Mouse (Mus musculus) left cerebral cortex, postnatal 25 days (tissue): Measurements from ENCODE around the gene Angptl2. TPM values are rescaled to one million over a fixed set of nuclear protein-coding genes. Genes with fewer than 3 reads are reported as not detected.

Source experiments
- DNase-seq, 2 experiments: peaks; one replicate each; pipeline ENCODE4 v3.0.0; 2022; ENCODE audit warnings: low spot score in 2 of 2, mixed read lengths in 1 of 2
- intact Hi-C: fragments of 180-260 bp; cut with DNase I; formaldehyde crosslinking; loops from one replicate; pipeline ENCODE4 v1.15.1; 2025
- total RNA-seq, 2 experiments: library from RNA; stranded (reverse); gene quantifications; 2 replicates each; pipeline ENCODE4 v1.2.3; 2021

Angptl2 gene
- total RNA-seq, 2 experiments from 2014 or later: 2.2 to 2.3 TPM

DNA sequence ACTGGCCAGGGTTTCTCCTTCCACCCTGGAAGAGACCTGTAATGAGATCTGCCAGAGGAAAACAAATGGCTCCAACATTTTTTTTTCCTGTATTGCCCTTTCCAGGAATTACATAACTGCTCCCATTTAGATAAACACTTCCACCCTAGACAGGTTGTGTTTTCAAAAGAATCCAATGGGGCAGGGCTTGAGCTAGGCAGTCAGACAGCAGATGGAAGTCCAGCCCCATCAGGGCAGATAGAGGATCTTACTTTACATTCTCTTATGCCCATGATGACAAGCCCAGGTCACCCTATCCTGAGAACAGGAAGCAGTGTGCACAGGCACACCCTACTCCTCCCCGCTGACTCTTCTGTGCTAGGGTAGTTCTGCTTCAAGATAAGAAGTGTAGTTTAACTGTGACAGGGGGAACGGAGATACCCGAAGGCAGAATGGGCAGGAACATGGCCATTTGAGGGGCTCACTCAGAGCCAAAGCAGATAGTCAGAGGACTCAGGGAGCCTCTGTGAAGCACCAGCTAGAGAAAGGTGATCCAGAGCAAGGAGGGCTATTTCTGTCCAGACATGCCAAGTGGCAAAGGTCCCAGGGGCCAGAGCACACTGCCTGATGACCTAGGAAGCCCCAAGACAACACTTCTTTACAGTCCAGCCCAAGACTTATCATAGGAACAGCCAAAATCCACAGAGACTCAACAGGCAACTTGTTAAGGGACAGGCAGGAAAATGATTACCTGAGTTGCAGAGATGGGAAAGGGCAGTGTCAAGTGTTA lies 41.1 kb downstream of the Angptl2 start:
- intact Hi-C loops: no loop called here
- no peak for DNase-seq

GRCm38 (mm10) chr2:33260772-33261171 lies 44.9 kb downstream of the Angptl2 start:
- peak; percentile 67 to 90 for DNase-seq
- intact Hi-C loops: no loop called here

GRCm38 (mm10) chr2:33261475-33261874 lies 45.6 kb downstream of the Angptl2 start:
- intact Hi-C loops: no loop called here
- no peak for DNase-seq

GRCm38 (mm10) chr2:33265793-33266192 lies 49.9 kb downstream of the Angptl2 start:
- intact Hi-C loops: loop anchor here (5.0 kb wide), 2 partner anchors 48 to 52 kb away; partner anchors contain the start of gene Angptl2
- DNase-seq: peak in 1 of 2 experiments; percentile 76

GRCm38 (mm10) chr2:33267075-33267474 lies 51.2 kb downstream of the Angptl2 start:
- intact Hi-C loops: loop anchor here (5.0 kb wide), 2 partner anchors 50 kb away; partner anchors contain the start of gene Angptl2
- no peak for DNase-seq

DNA sequence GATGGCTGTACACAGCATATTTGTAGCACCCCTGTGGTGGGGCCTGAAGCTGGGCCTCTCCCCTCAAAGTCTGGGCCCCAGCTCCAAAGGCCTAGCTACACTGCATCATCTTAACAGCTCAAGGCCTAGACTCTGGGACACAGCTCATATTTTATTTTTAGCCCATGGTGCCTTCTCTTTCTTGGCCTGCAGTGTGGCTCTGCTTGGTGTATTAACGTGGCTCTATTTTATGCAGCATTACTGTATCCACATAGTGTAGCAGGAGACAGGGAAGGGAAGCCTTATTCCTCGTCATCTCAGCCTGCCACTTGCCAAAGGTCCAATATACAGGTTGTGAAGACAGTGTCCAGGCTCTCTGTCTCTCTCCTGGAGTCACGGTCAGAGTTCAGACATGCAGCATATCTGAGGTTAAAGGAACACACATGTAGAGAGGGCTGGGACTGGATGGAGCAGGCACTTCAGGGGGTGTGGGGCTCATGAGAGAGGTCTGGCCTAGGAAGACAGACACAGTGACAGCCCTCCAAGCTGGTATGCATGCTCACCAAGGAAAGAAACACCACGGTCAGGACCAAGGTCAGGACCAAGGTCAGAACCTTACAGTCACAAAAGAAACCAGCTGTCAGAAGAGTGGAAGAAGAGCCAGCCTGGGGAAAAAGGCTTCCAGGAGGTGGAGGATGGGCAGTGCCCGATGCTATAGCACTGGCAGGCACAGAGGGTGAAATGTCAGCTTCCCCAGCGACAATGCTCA lies 52.7 kb downstream of the Angptl2 start:
- DNase-seq: no peak
- intact Hi-C loops: loop anchor here (5.0 kb wide), 2 partner anchors 49 to 51 kb away; partner anchors contain the start of gene Angptl2

- intact Hi-C loops: loop anchor here (5.0 kb wide), 2 partner anchors 48 to 52 kb away; partner anchors contain the start of gene Angptl2
- no peak for DNase-seq
These were observed 53.2 kb downstream of the Angptl2 start for GRCm38 (mm10) chr2:33269132-33269493.

GRCm38 (mm10) chr2:33270569-33270968 lies 54.7 kb downstream of the Angptl2 start:
- intact Hi-C loops: no loop called here
- no peak for DNase-seq

DNA sequence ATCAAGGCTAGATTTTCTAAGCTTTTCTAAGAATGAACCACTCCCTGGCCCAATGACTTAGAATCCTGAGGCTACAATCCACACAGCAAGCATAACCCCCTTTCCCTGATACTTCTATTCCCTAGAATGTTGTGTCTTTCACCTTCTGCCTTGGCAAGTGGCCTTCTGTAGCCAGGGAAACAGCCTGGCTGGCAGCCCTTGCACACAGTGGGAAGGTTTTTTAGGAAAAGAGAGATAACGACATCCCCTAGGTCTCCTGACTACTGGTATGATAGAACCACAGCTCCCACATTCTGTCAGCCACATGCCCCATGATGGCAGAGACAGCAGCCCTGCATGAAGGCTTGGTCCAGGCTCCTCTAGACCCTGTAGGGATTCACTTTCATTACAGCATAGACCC lies 55.6 kb downstream of the Angptl2 start:
- DNase-seq: no peak
- intact Hi-C loops: no loop called here

GRCm38 (mm10) chr2:33272665-33273439 lies 57.0 kb downstream of the Angptl2 start:
- intact Hi-C loops: no loop called here
- DNase-seq: no peak

- no peak for DNase-seq
- intact Hi-C loops: no loop called here
These were observed 59.0 kb downstream of the Angptl2 start for GRCm38 (mm10) chr2:33274719-33275490.

DNA sequence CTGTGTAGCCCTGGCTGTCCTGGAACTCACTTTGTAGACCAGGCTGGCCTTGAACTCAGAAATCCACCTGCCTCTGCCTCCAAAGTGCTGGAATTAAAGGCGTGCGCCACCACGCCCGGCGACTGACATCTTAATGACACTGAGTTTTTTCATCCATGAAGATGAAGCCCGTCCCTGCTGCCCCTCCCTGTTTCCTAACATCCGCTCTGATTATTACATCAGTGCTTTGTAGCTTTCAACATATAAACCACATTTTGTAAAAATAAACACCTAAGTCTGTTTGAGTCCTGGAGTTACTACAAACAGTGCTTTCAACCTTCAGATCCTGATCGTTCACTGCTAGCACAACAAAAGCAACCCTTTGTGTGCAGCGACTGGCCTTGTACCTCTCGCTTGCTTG lies 63.9 kb downstream of the Angptl2 start:
- no peak for DNase-seq
- intact Hi-C loops: no loop called here

- no peak for DNase-seq
- intact Hi-C loops: no loop called here
These were observed 64.7 kb downstream of the Angptl2 start for GRCm38 (mm10) chr2:33280525-33280924.

- DNase-seq: no peak
- intact Hi-C loops: no loop called here
These were observed 65.9 kb downstream of the Angptl2 start for GRCm38 (mm10) chr2:33281807-33282206.

- DNase-seq: no peak
- intact Hi-C loops: no loop called here
These were observed 67.0 kb downstream of the Angptl2 start for GRCm38 (mm10) chr2:33282877-33283276.

DNA sequence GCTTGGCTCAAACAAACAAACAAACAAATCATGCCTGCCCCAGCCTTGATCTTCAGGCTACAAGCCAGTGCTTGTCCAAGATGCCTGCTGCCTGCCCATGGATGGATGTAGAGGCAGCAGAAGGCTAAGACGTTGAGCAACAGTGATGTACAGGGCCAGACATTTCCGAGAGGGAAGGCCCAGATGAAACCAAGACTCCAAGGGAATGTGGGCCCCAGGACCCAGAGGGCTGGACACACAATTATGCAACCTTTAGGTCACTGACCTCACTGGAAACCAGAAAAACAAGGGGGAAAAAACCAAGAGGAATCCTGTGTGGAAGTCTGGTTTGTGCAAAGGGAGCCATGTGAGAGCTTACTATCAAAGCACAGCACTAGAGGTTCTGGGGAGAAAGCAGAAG lies 67.8 kb downstream of the Angptl2 start:
- DNase-seq: no peak
- intact Hi-C loops: no loop called here

DNA sequence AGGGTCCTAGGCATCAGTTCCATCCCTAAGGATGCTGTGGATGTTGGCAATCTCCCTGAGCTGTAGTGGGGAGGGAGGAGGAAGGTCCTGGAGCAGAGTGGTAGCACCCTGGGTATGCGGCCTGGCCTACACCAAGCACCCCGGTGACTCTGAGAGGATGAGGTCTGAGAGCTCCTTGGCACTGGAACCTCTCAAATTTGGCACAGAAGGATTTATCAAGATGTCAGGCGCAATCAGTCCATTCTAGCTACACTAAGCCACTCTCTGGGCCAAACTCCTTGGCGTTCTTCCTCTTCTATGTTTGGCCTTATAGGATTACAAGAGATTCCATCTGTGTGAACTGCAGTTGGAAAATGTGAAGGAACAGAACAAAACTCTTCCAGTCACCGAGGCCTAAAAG lies 73.0 kb downstream of the Angptl2 start:
- intact Hi-C loops: no loop called here
- DNase-seq: no peak

DNA sequence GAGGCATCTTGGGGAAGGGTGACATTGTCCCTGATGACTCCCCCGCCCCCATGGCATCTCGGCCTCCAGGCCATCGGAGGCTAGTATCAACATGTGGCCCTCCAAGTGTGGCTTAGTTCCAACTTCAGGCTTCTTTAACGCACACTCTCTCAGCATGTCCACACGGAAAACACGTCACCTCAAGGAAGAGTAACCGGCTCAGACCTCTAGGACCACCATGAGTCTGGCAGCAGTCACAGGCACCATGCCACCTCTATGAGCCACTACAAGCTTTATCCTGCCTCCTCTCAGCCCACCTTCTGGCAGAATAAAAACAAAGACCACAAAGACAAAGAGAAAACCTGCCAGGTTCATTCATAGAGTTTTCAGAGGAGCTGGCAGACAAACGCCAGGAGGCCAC lies 74.6 kb downstream of the Angptl2 start:
- no peak for DNase-seq
- intact Hi-C loops: no loop called here

DNA sequence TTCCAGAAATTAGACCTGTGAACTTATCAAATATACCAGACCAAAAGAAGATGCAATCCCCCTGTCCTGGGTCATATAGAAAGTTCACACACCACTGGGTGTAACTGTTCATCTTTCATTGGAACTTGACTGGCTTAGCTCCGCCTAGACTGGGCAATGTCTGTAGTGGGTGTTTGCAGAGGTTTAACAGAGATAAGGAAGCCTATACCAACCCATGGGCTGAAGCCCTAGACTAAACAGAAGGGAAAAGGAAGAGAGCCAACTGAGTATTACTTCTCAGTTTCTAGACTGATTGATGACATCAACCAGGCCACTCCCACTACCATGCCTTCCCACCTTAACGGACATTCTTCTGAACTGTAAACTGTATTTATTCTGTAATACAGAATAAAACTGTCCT lies 76.2 kb downstream of the Angptl2 start:
- DNase-seq: no peak
- intact Hi-C loops: no loop called here
